Mouse (Mus musculus): Measurements from ENCODE around the gene Mfn1.

DNA sequence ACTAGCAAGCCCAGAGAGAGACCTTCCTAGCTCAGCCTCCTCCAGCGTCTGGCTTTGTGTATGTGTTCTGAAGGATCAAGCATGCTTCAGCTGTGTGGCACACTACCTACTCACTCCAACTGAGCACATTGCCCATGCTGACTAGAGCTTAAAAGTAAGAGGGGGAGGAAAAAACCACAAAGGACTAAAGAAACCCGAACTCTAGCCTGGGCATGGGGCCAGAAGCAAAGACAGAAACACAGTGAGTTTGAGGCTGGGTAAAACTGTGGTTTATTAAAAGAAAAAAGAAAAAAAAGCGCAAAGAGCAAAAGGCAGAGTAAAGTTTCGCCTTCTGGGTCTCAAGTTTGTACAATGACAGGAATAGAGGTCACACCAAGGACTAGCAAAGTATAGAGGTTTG, 42.7 kb upstream of the Mfn1 start:
- TF ChIP-seq CTCF (conservative IDR thresholded peaks at IDR 0.05; ENCODE audit: insufficient read depth, insufficient read length, low read depth, low read length) (no peak), POLR2A (IDR thresholded peaks at IDR 0.05; ENCODE audit: low read depth, low read length) (no peak)

Measured in kidney, adult 2 months (tissue).